Mouse (Mus musculus) adipocyte (in vitro differentiated cells): Measurements from ENCODE around the gene Rps6kl1.

Experiments used
- DNase-seq: peaks from one replicate; pipeline ENCODE4 v3.0.0-alpha.2; 2016; ENCODE audit warnings: low spot score

The Rps6kl1 gene

GRCm38 (mm10) chr12:85106292-85106691 lies 44.8 kb downstream of the Rps6kl1 start:
- DNase-seq: no peak

- no peak for DNase-seq
Observed at GRCm38 (mm10) chr12:85104789-85105188, 46.3 kb downstream of the Rps6kl1 start.

- DNase-seq: no peak
Observed at GRCm38 (mm10) chr12:85103096-85103495, 48.0 kb downstream of the Rps6kl1 start.

- no peak for DNase-seq
Observed at GRCm38 (mm10) chr12:85101521-85102106, 49.5 kb downstream of the Rps6kl1 start.

GRCm38 (mm10) chr12:85101001-85101400 lies 50.1 kb downstream of the Rps6kl1 start:
- DNase-seq: no peak

- DNase-seq: no peak
Observed at GRCm38 (mm10) chr12:85095859-85096258, 55.2 kb downstream of the Rps6kl1 start.

- DNase-seq: no peak
Observed at GRCm38 (mm10) chr12:85095146-85095545, 55.9 kb downstream of the Rps6kl1 start.

GRCm38 (mm10) chr12:85094706-85095105 lies 56.4 kb downstream of the Rps6kl1 start:
- peak; percentile 28 for DNase-seq

GRCm38 (mm10) chr12:85094010-85094409 lies 57.1 kb downstream of the Rps6kl1 start:
- no peak for DNase-seq

- DNase-seq: peak; percentile 69
Observed at GRCm38 (mm10) chr12:85092214-85092613, 58.9 kb downstream of the Rps6kl1 start.

- DNase-seq: no peak
Observed at GRCm38 (mm10) chr12:85091190-85091589, 59.9 kb downstream of the Rps6kl1 start.

GRCm38 (mm10) chr12:85087845-85088244 lies 63.2 kb downstream of the Rps6kl1 start:
- no peak for DNase-seq
